Mouse (Mus musculus): Measurements from ENCODE around the gene Hsf4.

GRCm38 (mm10) chr8:105258911-105259720, 10.5 kb upstream of the Hsf4 start:
- no peak for TF ChIP-seq CTCF (IDR thresholded peaks at IDR 0.05; ENCODE audit: low read depth, low read length)
- no peak for TF ChIP-seq POLR2A (IDR thresholded peaks at IDR 0.05; ENCODE audit: extremely low read depth, insufficient read depth, low read length)
